Mouse (Mus musculus) bone marrow macrophage, adult 2 months (primary cell): ENCODE measurements around the gene Gck.

ENCODE experiments used
- CTCF ChIP-seq: IDR thresholded peaks from 2 replicates; pipeline ENCODE4 v1.5.1; 2012; ENCODE audit warnings: low read depth, mild to moderate bottlenecking, low read length, moderate library complexity
- POLR2A ChIP-seq: IDR thresholded peaks from 2 replicates; pipeline ENCODE4 v1.6.1; 2012; ENCODE audit warnings: mild to moderate bottlenecking, low read depth, low read length, borderline replicate concordance

DNA sequence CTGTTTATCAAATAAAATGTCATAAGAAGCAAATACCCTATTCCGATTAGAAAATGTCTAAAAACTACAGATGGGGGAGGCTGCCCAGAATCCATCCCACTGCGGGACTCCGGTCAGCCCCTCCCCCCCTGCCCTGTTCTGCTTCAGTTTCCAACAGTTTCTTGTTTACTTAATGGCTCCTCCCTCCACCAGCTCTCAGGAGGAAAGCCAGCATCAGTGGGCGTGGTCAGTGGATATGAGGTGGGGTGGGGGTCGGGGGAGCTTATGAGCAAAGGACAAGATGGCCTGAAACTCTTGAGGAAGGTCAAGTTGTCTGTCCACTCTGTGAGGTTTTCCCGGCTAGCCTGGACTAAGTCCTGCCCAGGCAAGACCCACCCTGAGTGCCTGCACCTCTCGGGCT is 23.3 kb upstream of the Gck start:
- TF ChIP-seq CTCF (no peak), POLR2A (no peak)
